Mouse (Mus musculus) liver, embryonic 14.5 days (tissue): ENCODE data around the gene Zfp740. TPM values are rescaled to one million over a fixed set of nuclear protein-coding genes. Genes with fewer than 3 reads are reported as not detected.
A peak's percentile ranks its signal among the peaks of the same experiment; 100 is the strongest.
"Not testable (repeated sequence)": the region's sequence is repeated elsewhere in the genome, so short reads cannot be mapped to it uniquely, and the experiment has no call there.

ENCODE experiments used
- ATAC-seq: fragments of 200-750 bp; cut with Nextera tagmentation; 2 replicates; pipeline ENCODE4 v1.8.0; 2017; ENCODE audit warnings: moderate number of reproducible peaks, mild to moderate bottlenecking, moderate library complexity; ENCODE audit not compliant: insufficient read depth
- DNase-seq, 3 experiments: peaks; one replicate each; pipeline ENCODE4 v3.0.0-alpha.2; 2012 to 2013; ENCODE audit warnings: low read depth in 3 of 3, low spot score in 3 of 3
- H3K27ac ChIP-seq: fragments of 300-500 bp; sonication (generic); 2 replicates; pipeline ENCODE4 v1.5.1; 2014; ENCODE audit warnings: moderate library complexity, mild to moderate bottlenecking, control low read depth, inconsistent platforms
- H3K27me3 ChIP-seq: fragments of 300-500 bp; sonication (generic); 2 replicates; pipeline ENCODE4 v1.6.1; 2014; ENCODE audit warnings: mild to moderate bottlenecking, low read length, moderate library complexity; ENCODE audit not compliant: control insufficient read depth, insufficient read depth
- H3K36me3 ChIP-seq: fragments of 300-500 bp; sonication (generic); replicated peaks from 2 replicates; pipeline ENCODE4 v1.6.1; 2014; ENCODE audit warnings: low read depth; ENCODE audit not compliant: control insufficient read depth, insufficient read depth
- H3K4me1 ChIP-seq, 2 experiments: fragments of 200-500 bp in 1 of 2; fragments of 300-500 bp in 1 of 2; sonication (generic) in 1 of 2; replicated peaks; 2 replicates each; pipeline ENCODE4 v1.6.1; 2012 to 2014; ENCODE audit warnings: antibody characterized with exemption in 1 of 2, inconsistent platforms in 1 of 2, low read length in 1 of 2; ENCODE audit not compliant: control insufficient read depth in 2 of 2, insufficient read depth in 2 of 2
- H3K4me2 ChIP-seq: fragments of 300-500 bp; sonication (generic); 2 replicates; pipeline ENCODE4 v1.6.1; 2014; ENCODE audit warnings: low read depth, mild to moderate bottlenecking, control low read depth, moderate library complexity
- H3K4me3 ChIP-seq, 2 experiments: fragments of 200-500 bp in 1 of 2; fragments of 300-500 bp in 1 of 2; sonication (generic) in 1 of 2; 2 replicates each; pipeline ENCODE4 v1.5.1; 2012 to 2014; ENCODE audit warnings: low read depth in 2 of 2, low read length in 2 of 2, mild to moderate bottlenecking in 2 of 2, control low read depth in 1 of 2, inconsistent platforms in 1 of 2, moderate library complexity in 1 of 2; ENCODE audit not compliant: insufficient read depth in 1 of 2
- H3K9ac ChIP-seq: fragments of 300-500 bp; sonication (generic); replicated peaks from 2 replicates; pipeline ENCODE4 v1.6.1; 2014; ENCODE audit warnings: mild to moderate bottlenecking, control low read depth, moderate library complexity
- H3K9me3 ChIP-seq: fragments of 300-500 bp; sonication (generic); 2 replicates; pipeline ENCODE4 v1.6.1; 2016; ENCODE audit warnings: low read length, mixed read lengths; ENCODE audit not compliant: control insufficient read depth
- CTCF ChIP-seq: IDR thresholded peaks from 2 replicates; pipeline ENCODE4 v1.5.1; 2016; ENCODE audit warnings: antibody characterized with exemption, low read depth, control low read depth
- EP300 ChIP-seq: IDR thresholded peaks from 2 replicates; pipeline ENCODE4 v1.6.1; 2016; ENCODE audit warnings: antibody characterized with exemption, low read depth
- WGBS: fragments of 180-500 bp; shearing (Covaris S2); extraction: QIAGEN DNeasy Blood & Tissue Kit; methylation state at CpG from one replicate; pipeline ENCODE4 v1.1.7; 2014; ENCODE audit not compliant: insufficient replicate concordance; 5-methylcytosine and 5-hydroxymethylcytosine counted together
- polyA plus RNA-seq, 2 experiments: library from polyadenylated mRNA; depleted of rRNA in 1 of 2; stranded (reverse) in 1 of 2; unstranded in 1 of 2; fragments of >200 nt; fragmentation: Nextera tagmentation in 1 of 2; extraction: Ambion mirVana in 1 of 2; gene quantifications; 2 replicates each; pipeline versions ENCODE4 v1.2.1 to v1.2.3; 2012 to 2014

Gene Zfp740
- polyA plus RNA-seq, 2 experiments, result 12.0 to 14.9 TPM

- H3K36me3 ChIP-seq, result no peaks in the 10 kb centered on the region
- H3K4me3 ChIP-seq, result peak overlapping the region; percentile 39 to 42
- H3K4me1 ChIP-seq, result peaks cover 3 to 11% of the 10 kb centered on the region in 2 experiments
- H3K9ac ChIP-seq, result peak overlapping the region; percentile 37; the same call in 1 of the 2 replicates
- WGBS, result 3% methylated on average over 43 of the region's 43 CpGs
- H3K9me3 ChIP-seq, result no peaks in the 10 kb centered on the region
- H3K27ac ChIP-seq, result no peak overlapping the region
- ATAC-seq (peak; percentile 72), DNase-seq (peak in 1 of 3 experiments; percentile 36)
- TF ChIP-seq EP300 (no peak), CTCF (peak; percentile 85)
- H3K27me3 ChIP-seq, result peaks cover 3% of the 10 kb centered on the region
- peak overlapping the region; percentile 82 for H3K4me2 ChIP-seq
Observed at GRCm38 (mm10) chr15:102224186-102224991, 21.3 kb downstream of the Zfp740 start.

GRCm38 (mm10) chr15:102224992-102225617, 22.1 kb downstream of the Zfp740 start:
- H3K9ac ChIP-seq, result peak overlapping the region; percentile 40; the same call in 1 of the 2 replicates
- WGBS, result 1% methylated on average over 21 of the region's 21 CpGs
- no peaks in the 10 kb centered on the region for H3K36me3 ChIP-seq
- peak overlapping the region; percentile 82 for H3K4me2 ChIP-seq
- DNase-seq, result peak in 2 of 3 experiments; percentile 49 to 52
- H3K9me3 ChIP-seq, result no peaks in the 10 kb centered on the region
- 0 out of 2 replicates have a peak, but pooled peaks have one; percentile 3 for TF ChIP-seq CTCF
- TF ChIP-seq EP300, result peak; percentile 56
- H3K27me3 ChIP-seq, result peaks cover 3% of the 10 kb centered on the region
- H3K4me3 ChIP-seq, result peak overlapping the region; percentile 39 to 42
- peak; percentile 83 for ATAC-seq
- peaks cover 3 to 11% of the 10 kb centered on the region in 2 experiments for H3K4me1 ChIP-seq
- H3K27ac ChIP-seq, result no peak overlapping the region

DNA sequence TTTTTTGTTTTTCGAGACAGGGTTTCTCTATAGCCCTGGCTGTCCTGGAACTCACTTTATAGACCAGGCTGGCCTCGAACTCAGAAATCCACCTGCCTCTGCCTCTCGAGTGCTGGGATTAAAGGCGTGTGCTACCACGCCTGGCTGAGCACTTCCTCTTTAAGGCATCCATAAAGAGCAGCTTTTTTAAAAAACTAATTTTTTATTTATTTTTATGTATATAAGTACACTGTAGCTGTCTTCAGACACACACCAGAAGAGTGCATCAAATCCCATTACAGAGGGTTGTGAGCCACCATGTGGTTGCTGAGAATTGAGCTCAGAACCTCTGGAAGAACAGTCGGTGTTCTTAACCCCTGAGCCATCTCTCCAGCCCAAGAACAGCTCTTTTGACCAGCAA, 22.6 kb downstream of the Zfp740 start:
- not testable (repeated sequence) for DNase-seq, H3K36me3 ChIP-seq, H3K27ac ChIP-seq, H3K9me3 ChIP-seq, H3K9ac ChIP-seq, H3K27me3 ChIP-seq, ATAC-seq, H3K4me3 ChIP-seq
- whole genome bisulfite sequencing, result 18% methylated on average over 6 of the region's 6 CpGs
- peak overlapping the region; percentile 82 for H3K4me2 ChIP-seq
- peaks cover 3 to 14% of the 10 kb centered on the region in 2 experiments for H3K4me1 ChIP-seq

DNA sequence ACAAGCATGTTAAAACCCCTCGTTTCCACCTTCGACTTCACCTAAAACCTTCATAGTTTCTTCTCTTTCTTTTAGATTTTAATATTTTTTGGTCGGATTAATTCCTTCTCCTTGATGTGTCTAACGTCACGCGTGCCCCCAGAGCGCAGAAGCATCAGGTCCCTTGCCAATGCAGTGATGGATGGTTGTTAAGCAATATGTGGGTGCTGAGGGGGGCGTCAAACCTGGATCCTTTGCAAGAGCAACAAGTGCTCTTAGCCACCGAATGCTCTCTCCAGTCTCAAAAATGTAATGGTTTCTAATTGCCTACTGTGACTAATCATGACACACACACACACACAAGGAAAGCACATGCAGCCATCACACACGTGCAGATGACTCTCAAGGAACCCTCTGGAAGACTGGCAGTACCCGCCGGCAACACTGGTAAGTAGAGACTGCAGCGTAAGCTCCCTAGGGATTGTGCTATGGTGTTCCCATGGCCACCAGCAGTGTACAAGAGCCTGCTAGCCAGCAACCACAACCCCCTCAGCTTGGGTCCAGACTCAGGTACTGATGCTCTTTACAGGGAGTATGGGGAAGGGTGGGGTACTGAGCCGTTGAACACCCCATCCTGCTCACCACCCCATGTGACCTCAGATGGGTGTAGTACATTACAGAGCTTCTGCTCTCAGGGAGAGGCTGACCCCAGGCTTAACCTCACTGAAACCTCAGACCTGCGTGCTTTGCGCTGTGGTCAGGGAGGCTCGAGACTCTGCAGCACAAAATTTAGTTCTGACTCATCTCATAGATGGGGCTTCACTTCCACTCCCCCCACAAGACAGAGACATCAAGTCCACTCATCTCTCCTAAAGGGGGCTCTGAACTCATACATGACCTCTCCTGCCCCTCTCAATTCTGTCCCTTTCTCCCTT, 27.6 kb downstream of the Zfp740 start:
- Histone ChIP-seq H3K27ac (no peak overlapping the region), H3K4me2 (peak overlapping the region; percentile 49; the same call in 1 of the 2 replicates), H3K4me1 (peaks cover 21 to 38% of the 10 kb centered on the region in 2 experiments), H3K4me3 (peak overlapping the region in 1 of 2 experiments; percentile 55; a peak in 3 of 4 replicates), H3K9ac (no peak overlapping the region; the same call in 1 of the 2 replicates), H3K27me3 (no peaks in the 10 kb centered on the region), H3K36me3 (no peaks in the 10 kb centered on the region), H3K9me3 (no peaks in the 10 kb centered on the region)
- no peak for ATAC-seq
- TF ChIP-seq EP300 (no peak), CTCF (no peak)
- DNase-seq, result no peak
- 70% methylated on average over 17 of the region's 17 CpGs for WGBS
